Mouse (Mus musculus) CH12.LX (cell line): ENCODE measurements around the gene Chrne.

Source experiments
- CTCF ChIP-seq, 2 experiments: IDR thresholded peaks in 1 of 2; conservative IDR thresholded peaks in 1 of 2; 2 replicates each; pipeline ENCODE4 v1.5.1; 2011 to 2012; ENCODE audit warnings: low read depth in 2 of 2, low read length in 2 of 2, improper control_type of control experiment in 1 of 2, inconsistent platforms in 1 of 2, mild to moderate bottlenecking in 1 of 2, moderate library complexity in 1 of 2
- POLR2A ChIP-seq: IDR thresholded peaks from 2 replicates; pipeline ENCODE4 v1.6.1; 2011; ENCODE audit warnings: low read depth, mild to moderate bottlenecking, improper control_type of control experiment, low read length
- SMC3 ChIP-seq: IDR thresholded peaks from 2 replicates; pipeline ENCODE4 v1.6.1; 2011; ENCODE audit warnings: low read depth, low read length, improper control_type of control experiment
- USF1 ChIP-seq: IDR thresholded peaks from 2 replicates; pipeline ENCODE4 v1.6.1; 2014; ENCODE audit warnings: low read depth, mild to moderate bottlenecking, inconsistent platforms, low read length, improper control_type of control experiment

DNA sequence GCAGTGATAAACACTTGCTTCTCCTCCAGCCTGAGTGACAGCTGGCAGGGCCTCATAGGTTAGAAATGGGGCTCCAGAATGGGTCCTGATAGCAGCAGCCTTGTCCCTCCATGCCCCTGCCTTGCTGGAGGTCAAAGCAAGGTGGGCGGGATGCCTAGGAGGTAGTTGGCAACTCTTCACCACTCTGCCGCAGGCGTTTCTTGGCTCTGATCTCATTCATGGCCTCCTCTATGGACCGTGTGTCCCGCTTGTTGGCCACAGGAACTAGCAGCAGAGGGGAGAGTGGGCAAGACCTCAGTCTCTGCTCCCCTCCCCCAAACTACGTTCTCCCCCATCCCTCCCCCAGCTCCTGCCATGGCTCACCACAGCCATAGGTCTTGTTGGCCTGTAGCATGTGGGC lies 44.9 kb upstream of the Chrne start:
- TF ChIP-seq USF1: no peak
- TF ChIP-seq POLR2A: no peak
- no peak for TF ChIP-seq CTCF (conservative IDR thresholded peaks at IDR 0.05 in 1 of 2, IDR thresholded peaks at IDR 0.05 in 1 of 2; ENCODE audit: low read depth in 2 of 2, low read length in 2 of 2)
- no peak for TF ChIP-seq SMC3
